Mouse (Mus musculus) stomach, embryonic 15.5 days (tissue): ENCODE measurements around the gene Tapbpl. TPM values are rescaled to one million over a fixed set of nuclear protein-coding genes. Genes with fewer than 3 reads are reported as not detected.
"Not testable (repeated sequence)": the region's sequence is repeated elsewhere in the genome, so short reads cannot be mapped to it uniquely, and the experiment has no call there.

ENCODE experiments used
- ATAC-seq: fragments of 200-750 bp; cut with Nextera tagmentation; 2 replicates; pipeline ENCODE4 v1.8.0; 2017; ENCODE audit warnings: low read depth, moderate number of reproducible peaks, moderate TSS enrichment; ENCODE audit not compliant: insufficient read depth, low FRiP score
- H3K27ac ChIP-seq: fragments of 300-500 bp; sonication (generic); 2 replicates; pipeline ENCODE4 v1.5.1; 2015; ENCODE audit warnings: mild to moderate bottlenecking, inconsistent platforms
- H3K27me3 ChIP-seq: fragments of 300-500 bp; sonication (generic); replicated peaks from 2 replicates; pipeline ENCODE4 v1.6.1; 2015; ENCODE audit warnings: inconsistent platforms
- H3K36me3 ChIP-seq: fragments of 300-500 bp; sonication (generic); 2 replicates; pipeline ENCODE4 v1.6.1; 2015; ENCODE audit warnings: inconsistent platforms
- H3K4me1 ChIP-seq: fragments of 300-500 bp; sonication (generic); 2 replicates; pipeline ENCODE4 v1.6.1; 2015; ENCODE audit warnings: inconsistent platforms
- H3K4me2 ChIP-seq: fragments of 300-500 bp; sonication (generic); 2 replicates; pipeline ENCODE4 v1.6.1; 2015; ENCODE audit warnings: mild to moderate bottlenecking, inconsistent platforms
- H3K4me3 ChIP-seq: fragments of 300-500 bp; sonication (generic); replicated peaks from 2 replicates; pipeline ENCODE4 v1.5.1; 2015; ENCODE audit warnings: inconsistent platforms
- H3K9ac ChIP-seq: fragments of 300-500 bp; sonication (generic); 2 replicates; pipeline ENCODE4 v1.6.1; 2015; ENCODE audit warnings: inconsistent platforms
- H3K9me3 ChIP-seq: fragments of 300-500 bp; sonication (generic); 2 replicates; pipeline ENCODE4 v1.6.1; 2016; ENCODE audit warnings: inconsistent platforms
- WGBS: fragments of 180-500 bp; shearing (Covaris S2); methylation state at CpG from one replicate; pipeline ENCODE4 v1.1.7; 2015; 5-methylcytosine and 5-hydroxymethylcytosine counted together
- polyA plus RNA-seq: library from polyadenylated mRNA; unstranded; fragments of >200 nt; fragmentation: Nextera tagmentation; extraction: Ambion mirVana; gene quantifications from 2 replicates; pipeline ENCODE4 v1.2.1, GENCODE M21; 2015

Tapbpl gene
- polyA plus RNA-seq: 8.0 and 8.8 TPM in 2 replicates

- no peaks in the 10 kb centered on the region for H3K27me3 ChIP-seq
- peak within 1 kb of the TSS; percentile 61 for H3K4me3 ChIP-seq
- peaks cover 9% of the 10 kb centered on the region for H3K4me1 ChIP-seq
- H3K9ac ChIP-seq: peak within 1 kb of the TSS; percentile 69
- 0 out of 2 replicates have a peak, but pooled peaks cover 3% of the 10 kb centered on the region for H3K36me3 ChIP-seq
- H3K27ac ChIP-seq: peak within 1 kb of the TSS; percentile 86
- peak; percentile 54 for ATAC-seq
- 2% methylated on average over 16 of the region's 16 CpGs for WGBS
- no peaks in the 10 kb centered on the region for H3K9me3 ChIP-seq
- peak within 1 kb of the TSS; percentile 94 for H3K4me2 ChIP-seq
These were observed at the start of gene Tapbpl for GRCm38 (mm10) chr6:125231117-125232044. Tapbpl (minus strand) TSS chr6:125231860.

- no peak for ATAC-seq
- H3K4me2 ChIP-seq: no peak overlapping the region
- H3K9me3 ChIP-seq: no peaks in the 10 kb centered on the region
- no peak overlapping the region for H3K4me3 ChIP-seq
- no peaks in the 10 kb centered on the region for H3K27me3 ChIP-seq
- H3K4me1 ChIP-seq: no peaks in the 10 kb centered on the region
- no peak overlapping the region for H3K27ac ChIP-seq
- no peak overlapping the region for H3K9ac ChIP-seq
- 67% methylated on average over 8 of the region's 8 CpGs for WGBS
- no peaks in the 10 kb centered on the region for H3K36me3 ChIP-seq
These were observed 48.1 kb upstream of the Tapbpl start for GRCm38 (mm10) chr6:125279729-125280128.

- Histone ChIP-seq H3K4me1 (peaks cover 3% of the 10 kb centered on the region; the same call in 1 of the 2 replicates), H3K36me3 (no peaks in the 10 kb centered on the region), H3K9me3 (no peaks in the 10 kb centered on the region), H3K27me3 (0 out of 2 replicates have a peak, but pooled peaks cover 5% of the 10 kb centered on the region), H3K4me2 (no peak overlapping the region), H3K4me3 (no peak overlapping the region), H3K27ac (no peak overlapping the region), H3K9ac (no peak overlapping the region)
- ATAC-seq: no peak
- 53% methylated on average over 15 of the region's 15 CpGs for WGBS
These were observed 43.3 kb upstream of the Tapbpl start for GRCm38 (mm10) chr6:125274841-125275563.

- H3K36me3 ChIP-seq: no peaks in the 10 kb centered on the region
- WGBS: 70% methylated on average over 10 of the region's 10 CpGs
- no peak overlapping the region for H3K4me2 ChIP-seq
- H3K9me3 ChIP-seq: no peaks in the 10 kb centered on the region
- H3K27ac ChIP-seq: no peak overlapping the region
- H3K27me3 ChIP-seq: 0 out of 2 replicates have a peak, but pooled peaks cover 5% of the 10 kb centered on the region
- no peak for ATAC-seq
- H3K4me1 ChIP-seq: peaks cover 3% of the 10 kb centered on the region; the same call in 1 of the 2 replicates
- no peak overlapping the region for H3K9ac ChIP-seq
- H3K4me3 ChIP-seq: no peak overlapping the region
These were observed 40.6 kb upstream of the Tapbpl start for GRCm38 (mm10) chr6:125272228-125272785.

GRCm38 (mm10) chr6:125271455-125272227 is 40.0 kb upstream of the Tapbpl start:
- H3K4me1 ChIP-seq: peaks cover 3% of the 10 kb centered on the region; the same call in 1 of the 2 replicates
- 17% methylated on average over 17 of the region's 17 CpGs for WGBS
- H3K4me2 ChIP-seq: peak overlapping the region; percentile 53
- no peak overlapping the region for H3K9ac ChIP-seq
- no peaks in the 10 kb centered on the region for H3K9me3 ChIP-seq
- 0 out of 2 replicates have a peak, but pooled peaks cover 5% of the 10 kb centered on the region for H3K27me3 ChIP-seq
- peak; percentile 79; the same call in 1 of the 2 replicates for ATAC-seq
- no peak overlapping the region for H3K27ac ChIP-seq
- H3K4me3 ChIP-seq: peak overlapping the region; percentile 11; the same call in 1 of the 2 replicates
- no peaks in the 10 kb centered on the region for H3K36me3 ChIP-seq

GRCm38 (mm10) chr6:125268799-125269198 is 37.1 kb upstream of the Tapbpl start:
- H3K9me3 ChIP-seq: no peaks in the 10 kb centered on the region
- 0 out of 2 replicates have a peak, but pooled peaks cover 5% of the 10 kb centered on the region for H3K27me3 ChIP-seq
- no peak overlapping the region for H3K9ac ChIP-seq
- no peak overlapping the region for H3K27ac ChIP-seq
- H3K4me1 ChIP-seq: peaks cover 3% of the 10 kb centered on the region; the same call in 1 of the 2 replicates
- H3K4me3 ChIP-seq: no peak overlapping the region
- H3K4me2 ChIP-seq: no peak overlapping the region
- WGBS: 37% methylated on average over 6 of the region's 6 CpGs
- no peaks in the 10 kb centered on the region for H3K36me3 ChIP-seq
- ATAC-seq: no peak

- Histone ChIP-seq H3K9me3 (no peaks in the 10 kb centered on the region), H3K4me2 (no peak overlapping the region), H3K27ac (no peak overlapping the region), H3K36me3 (no peaks in the 10 kb centered on the region), H3K9ac (no peak overlapping the region), H3K4me3 (no peak overlapping the region), H3K4me1 (peaks cover 3% of the 10 kb centered on the region; the same call in 1 of the 2 replicates), H3K27me3 (no peaks in the 10 kb centered on the region)
- no peak for ATAC-seq
- 69% methylated on average over 3 of the region's 3 CpGs for WGBS
These were observed 35.8 kb upstream of the Tapbpl start for GRCm38 (mm10) chr6:125267469-125267868.

GRCm38 (mm10) chr6:125266600-125266999 is 34.9 kb upstream of the Tapbpl start:
- not testable (repeated sequence) for H3K27ac ChIP-seq, H3K9ac ChIP-seq, ATAC-seq, H3K9me3 ChIP-seq, H3K4me2 ChIP-seq, H3K36me3 ChIP-seq, H3K27me3 ChIP-seq, H3K4me3 ChIP-seq, H3K4me1 ChIP-seq
- WGBS: 59% methylated on average over 6 of the region's 6 CpGs

- H3K4me1 ChIP-seq: no peaks in the 10 kb centered on the region
- no peaks in the 10 kb centered on the region for H3K27me3 ChIP-seq
- H3K9ac ChIP-seq: no peak overlapping the region
- H3K9me3 ChIP-seq: no peaks in the 10 kb centered on the region
- WGBS: 71% methylated on average over 13 of the region's 13 CpGs
- ATAC-seq: no peak
- no peak overlapping the region for H3K27ac ChIP-seq
- H3K4me3 ChIP-seq: no peak overlapping the region
- no peak overlapping the region for H3K4me2 ChIP-seq
- no peaks in the 10 kb centered on the region for H3K36me3 ChIP-seq
These were observed 34.4 kb upstream of the Tapbpl start for GRCm38 (mm10) chr6:125266091-125266490.

GRCm38 (mm10) chr6:125265239-125265638 is 33.6 kb upstream of the Tapbpl start:
- Histone ChIP-seq H3K9me3 (no peaks in the 10 kb centered on the region), H3K9ac (no peak overlapping the region), H3K4me1 (no peaks in the 10 kb centered on the region), H3K27me3 (no peaks in the 10 kb centered on the region), H3K4me3 (no peak overlapping the region), H3K4me2 (no peak overlapping the region), H3K27ac (no peak overlapping the region), H3K36me3 (no peaks in the 10 kb centered on the region)
- 44% methylated on average over 10 of the region's 10 CpGs for WGBS
- no peak for ATAC-seq

GRCm38 (mm10) chr6:125264219-125264618 is 32.6 kb upstream of the Tapbpl start:
- no peak overlapping the region for H3K9ac ChIP-seq
- H3K27me3 ChIP-seq: no peaks in the 10 kb centered on the region
- H3K4me2 ChIP-seq: no peak overlapping the region
- no peaks in the 10 kb centered on the region for H3K9me3 ChIP-seq
- H3K4me1 ChIP-seq: no peaks in the 10 kb centered on the region
- H3K4me3 ChIP-seq: no peak overlapping the region
- H3K27ac ChIP-seq: no peak overlapping the region
- no peaks in the 10 kb centered on the region for H3K36me3 ChIP-seq
- 73% methylated on average over 9 of the region's 9 CpGs for WGBS
- ATAC-seq: no peak
